Mouse (Mus musculus) thymus, adult 2 months (tissue): ENCODE measurements around the gene Mia. TPM values are rescaled to one million over a fixed set of nuclear protein-coding genes. Genes with fewer than 3 reads are reported as not detected.

Source experiments
- DNase-seq: peaks from one replicate; pipeline ENCODE4 v3.0.0; 2021
- H3K27ac ChIP-seq: fragments of 200-500 bp; 2 replicates; pipeline ENCODE4 v1.5.1; 2012; ENCODE audit warnings: low read length, control low read depth; ENCODE audit not compliant: control insufficient read depth, insufficient read depth
- H3K27me3 ChIP-seq: fragments of 200-500 bp; 2 replicates; pipeline ENCODE4 v1.6.1; 2012; ENCODE audit warnings: mild to moderate bottlenecking, low read length, moderate library complexity, mixed read lengths; ENCODE audit not compliant: control insufficient read depth, insufficient read depth
- H3K36me3 ChIP-seq: fragments of 200-500 bp; 2 replicates; pipeline ENCODE4 v1.6.1; 2012; ENCODE audit warnings: mild to moderate bottlenecking, low read length, moderate library complexity; ENCODE audit not compliant: control insufficient read depth, insufficient read depth
- H3K4me1 ChIP-seq: fragments of 200-500 bp; replicated peaks from 2 replicates; pipeline ENCODE4 v1.6.1; 2012; ENCODE audit warnings: low read length; ENCODE audit not compliant: control insufficient read depth, insufficient read depth
- H3K4me3 ChIP-seq: fragments of 200-500 bp; 2 replicates; pipeline ENCODE4 v1.5.1; 2012; ENCODE audit warnings: mild to moderate bottlenecking, low read length, control low read depth, moderate library complexity; ENCODE audit not compliant: control insufficient read depth, insufficient read depth
- CTCF ChIP-seq: fragments of 200-500 bp; IDR thresholded peaks from 2 replicates; pipeline ENCODE4 v1.5.1; 2012; ENCODE audit warnings: mild to moderate bottlenecking, control low read depth, low read length, moderate library complexity, borderline replicate concordance; ENCODE audit not compliant: control insufficient read depth, poor library complexity, insufficient read depth; ENCODE audit errors: extremely low read depth
- POLR2A ChIP-seq: fragments of 200-500 bp; IDR thresholded peaks from 2 replicates; pipeline ENCODE4 v1.6.1; 2012; ENCODE audit warnings: mild to moderate bottlenecking, low read length, control low read depth, moderate library complexity; ENCODE audit not compliant: control insufficient read depth, poor library complexity, insufficient read depth; ENCODE audit errors: extremely low read depth
- WGBS: fragments of 180-500 bp; shearing (Covaris S2); methylation state at CpG from one replicate; pipeline ENCODE4 v1.1.7; 2018; 5-methylcytosine and 5-hydroxymethylcytosine counted together
- polyA plus RNA-seq: library from polyadenylated mRNA; depleted of rRNA; stranded (reverse); fragments of >200 nt; gene quantifications from 2 replicates; pipeline ENCODE4 v1.2.3, GENCODE M21; 2012

Gene Mia
- polyA plus RNA-seq, 1 experiment, result 5.2 TPM

DNA sequence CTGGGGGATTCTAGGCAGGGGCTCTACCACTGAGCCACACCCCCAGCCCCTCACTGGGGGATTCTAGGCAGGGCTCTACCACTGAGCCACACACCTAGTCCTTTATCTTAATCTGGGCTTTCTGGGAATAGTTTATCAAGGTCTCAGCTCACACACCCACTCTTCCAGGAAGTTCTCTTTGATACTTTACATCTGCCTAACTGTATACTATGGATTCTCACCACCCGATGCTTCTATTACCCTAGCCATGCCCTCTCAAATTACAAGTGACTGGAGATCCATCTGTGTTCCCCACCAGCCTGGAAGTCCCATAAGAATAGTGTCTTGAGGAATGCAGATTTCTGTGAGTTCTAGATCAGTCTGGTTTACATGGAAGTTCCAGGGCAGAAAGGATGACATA is 41.6 kb upstream of the Mia start:
- Histone ChIP-seq H3K36me3 (no peaks in the 10 kb centered on the region), H3K4me3 (no peak overlapping the region), H3K27me3 (no peaks in the 10 kb centered on the region), H3K27ac (no peak overlapping the region), H3K4me1 (peaks cover 25% of the 10 kb centered on the region)
- DNase-seq, result no peak
- TF ChIP-seq CTCF (no peak), POLR2A (no peak)
- WGBS, result 85% methylated on average over 1 of the region's 1 CpGs

- no peak for DNase-seq
- WGBS, result 85% methylated on average over 6 of the region's 6 CpGs
- Histone ChIP-seq H3K27me3 (no peaks in the 10 kb centered on the region), H3K27ac (no peak overlapping the region), H3K4me1 (peaks cover 19% of the 10 kb centered on the region), H3K4me3 (no peak overlapping the region), H3K36me3 (no peaks in the 10 kb centered on the region)
- no peak for TF ChIP-seq CTCF
These were observed 41.0 kb upstream of the Mia start for GRCm38 (mm10) chr7:27221939-27222338.

DNA sequence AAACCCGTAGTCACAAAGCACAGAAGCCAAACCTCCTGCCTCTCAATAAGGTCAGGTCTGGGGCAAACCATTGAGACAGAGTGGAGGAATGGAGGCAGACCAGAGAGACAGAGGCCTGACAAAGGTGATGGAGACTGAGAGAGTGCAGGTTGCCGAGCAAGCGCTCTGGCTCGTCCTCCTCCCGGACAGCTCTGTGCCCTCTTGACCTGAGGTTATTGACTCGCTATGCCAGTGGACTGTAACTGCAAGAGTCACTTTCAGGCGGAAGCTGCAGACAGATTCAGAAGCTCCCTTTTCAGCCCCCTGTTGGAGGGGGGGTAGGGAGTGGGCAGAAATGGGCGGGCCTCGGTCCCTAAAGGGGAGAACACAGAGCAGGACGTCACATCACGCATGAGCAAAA is 39.0 kb upstream of the Mia start:
- Histone ChIP-seq H3K4me1 (peaks cover 2% of the 10 kb centered on the region), H3K36me3 (no peaks in the 10 kb centered on the region), H3K27me3 (no peaks in the 10 kb centered on the region), H3K27ac (no peak overlapping the region), H3K4me3 (no peak overlapping the region)
- TF ChIP-seq CTCF, result no peak
- no peak for TF ChIP-seq POLR2A
- no peak for DNase-seq
- WGBS, result 96% methylated on average over 11 of the region's 11 CpGs

DNA sequence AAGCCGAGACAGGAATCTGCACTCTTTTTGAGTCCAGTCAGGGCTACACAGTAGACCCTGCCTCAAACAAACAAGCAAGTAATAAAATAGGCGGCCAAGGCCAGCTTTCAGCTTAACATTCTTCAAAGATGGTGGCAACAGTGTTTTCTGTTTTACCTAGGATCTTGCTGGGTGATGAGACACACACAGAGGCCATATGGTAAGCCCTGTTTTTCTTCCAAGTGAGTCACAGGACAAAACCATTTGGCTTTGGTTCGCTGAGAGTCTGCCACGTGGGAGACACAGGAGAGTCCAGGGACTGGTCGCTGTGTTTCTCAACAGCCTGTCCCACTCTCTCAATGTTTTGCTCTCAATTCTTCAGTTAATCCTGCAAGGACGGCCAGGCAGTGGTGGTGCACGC is 37.6 kb upstream of the Mia start:
- no peak overlapping the region for H3K4me3 ChIP-seq
- H3K36me3 ChIP-seq, result peaks cover 9% of the 10 kb centered on the region
- no peak for DNase-seq
- TF ChIP-seq POLR2A (no peak), CTCF (no peak)
- H3K4me1 ChIP-seq, result no peaks in the 10 kb centered on the region
- no peak overlapping the region for H3K27ac ChIP-seq
- WGBS, result 94% methylated on average over 7 of the region's 7 CpGs
- no peaks in the 10 kb centered on the region for H3K27me3 ChIP-seq

DNA sequence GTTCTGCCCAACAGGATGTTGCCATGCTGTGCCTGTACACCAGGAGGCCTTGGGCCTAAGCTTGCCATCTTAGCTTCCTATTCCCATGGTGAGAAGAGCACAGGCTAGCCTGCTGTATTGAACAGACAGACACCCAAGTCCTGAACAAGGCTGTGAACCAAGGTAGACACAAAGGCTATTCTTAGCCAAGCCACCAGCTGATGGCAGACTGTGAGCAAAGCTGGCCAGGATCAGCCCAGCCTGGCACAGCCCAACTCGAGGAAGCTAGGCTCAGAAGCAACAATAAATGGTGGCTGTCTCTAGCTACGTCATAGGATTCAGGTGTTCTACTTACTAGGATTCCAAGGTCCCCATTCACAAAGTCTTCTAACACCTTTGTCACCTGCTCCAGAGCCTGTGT is 31.7 kb upstream of the Mia start:
- WGBS, result 96% methylated on average over 2 of the region's 2 CpGs
- H3K4me1 ChIP-seq, result no peaks in the 10 kb centered on the region
- peaks cover 37% of the 10 kb centered on the region for H3K36me3 ChIP-seq
- no peak overlapping the region for H3K27ac ChIP-seq
- no peaks in the 10 kb centered on the region for H3K27me3 ChIP-seq
- H3K4me3 ChIP-seq, result no peak overlapping the region
- TF ChIP-seq CTCF (no peak), POLR2A (no peak)
- no peak for DNase-seq

- Histone ChIP-seq H3K36me3 (peaks cover 16% of the 10 kb centered on the region; the same call in 1 of the 2 replicates), H3K4me3 (no peak overlapping the region), H3K4me1 (no peaks in the 10 kb centered on the region), H3K27ac (no peak overlapping the region), H3K27me3 (no peaks in the 10 kb centered on the region)
- 96% methylated on average over 8 of the region's 8 CpGs for WGBS
- DNase-seq, result no peak
- TF ChIP-seq CTCF (no peak), POLR2A (no peak)
These were observed 22.9 kb upstream of the Mia start for GRCm38 (mm10) chr7:27203730-27204449.

- Histone ChIP-seq H3K27ac (no peak overlapping the region), H3K27me3 (no peaks in the 10 kb centered on the region), H3K4me3 (no peak overlapping the region), H3K4me1 (peaks cover 7% of the 10 kb centered on the region), H3K36me3 (0 out of 2 replicates have a peak, but pooled peaks cover 4% of the 10 kb centered on the region)
- 95% methylated on average over 8 of the region's 8 CpGs for WGBS
- DNase-seq, result no peak
- TF ChIP-seq CTCF (no peak), POLR2A (no peak)
These were observed 17.8 kb upstream of the Mia start for GRCm38 (mm10) chr7:27198779-27199178.
